Mouse (Mus musculus) ES-Bruce4 (cell line): ENCODE measurements around the gene Atp13a2. TPM values are rescaled to one million over a fixed set of nuclear protein-coding genes. Genes with fewer than 3 reads are reported as not detected.

ENCODE experiments used
- H3K27ac ChIP-seq: 2 replicates; pipeline ENCODE4 v1.5.1; 2012; ENCODE audit warnings: low read length, inconsistent platforms; ENCODE audit not compliant: insufficient read depth
- H3K27me3 ChIP-seq: 2 replicates; pipeline ENCODE4 v1.6.1; 2012; ENCODE audit warnings: mild to moderate bottlenecking, low read length, inconsistent platforms; ENCODE audit not compliant: control insufficient read depth, poor library complexity, insufficient read depth, severe bottlenecking
- H3K36me3 ChIP-seq: 2 replicates; pipeline ENCODE4 v1.6.1; 2012; ENCODE audit warnings: inconsistent platforms, mild to moderate bottlenecking, low read length, moderate library complexity; ENCODE audit not compliant: control insufficient read depth, poor library complexity, insufficient read depth, severe bottlenecking
- H3K4me1 ChIP-seq: one replicate; pipeline ENCODE4 v1.8.1; 2011; ENCODE audit warnings: low read length; ENCODE audit not compliant: control insufficient read depth, insufficient read depth
- H3K4me3 ChIP-seq: 2 replicates; pipeline ENCODE4 v1.5.1; 2011; ENCODE audit warnings: low read depth, mild to moderate bottlenecking, low read length
- H3K9ac ChIP-seq: 2 replicates; pipeline ENCODE4 v1.6.1; 2012; ENCODE audit warnings: low read depth, mild to moderate bottlenecking, inconsistent platforms; ENCODE audit not compliant: poor library complexity, severe bottlenecking
- H3K9me3 ChIP-seq: replicated peaks from 2 replicates; pipeline ENCODE4 v1.6.1; 2012; ENCODE audit warnings: mild to moderate bottlenecking, low read length, inconsistent platforms; ENCODE audit not compliant: control insufficient read depth, poor library complexity, insufficient read depth, severe bottlenecking
- CTCF ChIP-seq: IDR thresholded peaks from one replicate; pipeline ENCODE4 v1.8.1; 2011; ENCODE audit warnings: low read depth, low read length
- EP300 ChIP-seq: IDR thresholded peaks from 2 replicates; pipeline ENCODE4 v1.6.1; 2011; ENCODE audit warnings: low read depth, low read length; ENCODE audit not compliant: insufficient read depth
- POLR2A ChIP-seq: IDR thresholded peaks from one replicate; pipeline ENCODE4 v1.8.1; 2011; ENCODE audit warnings: low read length; ENCODE audit not compliant: insufficient read depth
- polyA plus RNA-seq: library from polyadenylated mRNA; stranded (reverse); fragments of >200 nt; gene quantifications from 2 replicates; pipeline ENCODE4 v1.2.4, GENCODE M21; 2011; ENCODE audit warnings: low read depth; ENCODE audit not compliant: missing spikeins, insufficient read depth, insufficient read length

The Atp13a2 gene
- polyA plus RNA-seq, 1 experiment: 16.8 TPM

DNA sequence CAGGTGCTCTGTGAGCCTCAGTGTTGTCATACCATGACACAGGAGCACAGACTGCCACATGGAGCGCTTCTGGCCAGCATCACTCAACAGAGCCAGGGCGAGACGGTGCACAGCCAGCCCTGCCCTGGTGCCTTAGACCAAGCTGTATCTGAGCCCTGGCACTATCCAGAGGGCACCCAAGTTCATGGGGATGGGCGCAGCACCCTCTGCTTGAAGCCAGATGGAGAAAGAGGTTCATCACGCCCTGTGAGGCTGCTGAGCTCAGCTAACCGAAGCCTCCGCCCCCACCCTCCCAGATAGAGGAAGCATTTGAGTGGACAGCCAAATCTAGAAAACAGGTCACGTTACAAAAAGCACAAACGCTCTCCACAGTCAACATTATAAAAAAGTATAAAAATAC lies 29.6 kb downstream of the Atp13a2 start:
- H3K9ac ChIP-seq: no peak overlapping the region
- H3K27me3 ChIP-seq: no peaks in the 10 kb centered on the region
- TF ChIP-seq CTCF: no peak
- TF ChIP-seq EP300: no peak
- TF ChIP-seq POLR2A: no peak
- no peaks in the 10 kb centered on the region for H3K9me3 ChIP-seq
- H3K4me1 ChIP-seq: no peaks in the 10 kb centered on the region
- H3K36me3 ChIP-seq: no peaks in the 10 kb centered on the region
- no peak overlapping the region for H3K27ac ChIP-seq
- H3K4me3 ChIP-seq: no peak overlapping the region

DNA sequence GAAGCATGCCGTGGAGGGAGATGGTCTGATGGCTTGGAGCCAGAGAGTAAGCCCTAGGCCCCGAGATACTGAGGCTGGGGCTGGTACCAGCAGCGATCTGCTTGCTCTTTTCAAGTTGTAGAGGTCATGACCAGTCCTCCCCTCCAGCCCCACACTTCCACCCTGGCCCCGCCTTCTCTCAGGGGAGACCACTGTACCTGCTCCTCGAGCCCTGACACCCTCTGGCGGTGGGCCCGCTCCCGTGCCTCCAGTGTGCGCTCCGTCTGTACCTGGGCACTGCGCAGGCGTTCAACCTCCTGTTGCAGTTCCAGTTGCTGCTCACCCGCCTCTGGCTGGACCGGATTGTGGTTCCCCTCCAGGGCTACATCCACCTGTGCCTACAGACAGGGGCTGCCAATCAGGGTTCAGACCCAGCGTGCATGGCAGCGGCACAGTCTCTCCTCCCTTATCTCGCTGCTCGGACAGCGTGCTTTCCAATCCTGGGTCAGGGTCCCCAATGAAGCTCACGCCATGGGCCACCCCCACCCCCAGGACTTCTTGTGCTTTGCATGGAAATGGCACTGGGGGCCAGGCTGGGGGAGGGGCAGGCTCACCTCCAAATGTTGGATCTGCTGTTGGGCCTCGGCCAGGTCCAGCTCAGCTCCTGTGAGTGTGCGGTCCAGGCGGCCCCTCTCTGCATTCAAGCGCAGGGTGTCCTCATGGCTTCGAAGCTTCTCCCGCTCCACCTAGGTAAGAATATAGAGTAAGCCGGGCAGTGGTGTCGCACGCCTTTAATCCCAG lies 31.2 kb downstream of the Atp13a2 start:
- Histone ChIP-seq H3K9ac (no peak overlapping the region), H3K36me3 (no peaks in the 10 kb centered on the region), H3K27me3 (no peaks in the 10 kb centered on the region), H3K4me3 (peak overlapping the region; percentile 12; the same call in 1 of the 2 replicates), H3K4me1 (no peaks in the 10 kb centered on the region), H3K9me3 (no peaks in the 10 kb centered on the region), H3K27ac (no peak overlapping the region)
- TF ChIP-seq CTCF (peak; percentile 36), EP300 (no peak)

DNA sequence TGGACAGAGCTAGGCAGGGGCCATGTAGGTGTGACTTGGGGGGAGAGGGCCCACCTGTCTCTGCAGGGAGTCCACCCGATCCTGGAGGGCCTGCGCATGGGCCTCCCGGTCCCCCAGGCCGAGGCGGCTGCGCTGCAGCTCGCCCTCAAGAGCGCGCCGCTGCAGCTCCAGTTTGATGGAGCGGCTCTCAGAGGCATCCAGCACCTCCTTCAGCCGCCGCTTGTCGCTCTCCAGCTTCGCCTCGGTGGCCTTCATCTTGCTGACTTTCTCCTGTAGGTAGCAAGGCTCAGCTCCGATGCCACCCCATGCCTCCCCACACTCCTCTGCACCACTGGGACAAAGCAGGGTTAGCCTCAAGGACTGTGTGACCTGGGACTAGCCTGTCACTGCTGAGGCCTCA lies 33.5 kb downstream of the Atp13a2 start:
- Histone ChIP-seq H3K4me3 (no peak overlapping the region), H3K27me3 (no peaks in the 10 kb centered on the region), H3K9ac (no peak overlapping the region), H3K4me1 (no peaks in the 10 kb centered on the region), H3K9me3 (no peaks in the 10 kb centered on the region), H3K27ac (no peak overlapping the region), H3K36me3 (no peaks in the 10 kb centered on the region)
- TF ChIP-seq EP300 (no peak), CTCF (no peak), POLR2A (no peak)

DNA sequence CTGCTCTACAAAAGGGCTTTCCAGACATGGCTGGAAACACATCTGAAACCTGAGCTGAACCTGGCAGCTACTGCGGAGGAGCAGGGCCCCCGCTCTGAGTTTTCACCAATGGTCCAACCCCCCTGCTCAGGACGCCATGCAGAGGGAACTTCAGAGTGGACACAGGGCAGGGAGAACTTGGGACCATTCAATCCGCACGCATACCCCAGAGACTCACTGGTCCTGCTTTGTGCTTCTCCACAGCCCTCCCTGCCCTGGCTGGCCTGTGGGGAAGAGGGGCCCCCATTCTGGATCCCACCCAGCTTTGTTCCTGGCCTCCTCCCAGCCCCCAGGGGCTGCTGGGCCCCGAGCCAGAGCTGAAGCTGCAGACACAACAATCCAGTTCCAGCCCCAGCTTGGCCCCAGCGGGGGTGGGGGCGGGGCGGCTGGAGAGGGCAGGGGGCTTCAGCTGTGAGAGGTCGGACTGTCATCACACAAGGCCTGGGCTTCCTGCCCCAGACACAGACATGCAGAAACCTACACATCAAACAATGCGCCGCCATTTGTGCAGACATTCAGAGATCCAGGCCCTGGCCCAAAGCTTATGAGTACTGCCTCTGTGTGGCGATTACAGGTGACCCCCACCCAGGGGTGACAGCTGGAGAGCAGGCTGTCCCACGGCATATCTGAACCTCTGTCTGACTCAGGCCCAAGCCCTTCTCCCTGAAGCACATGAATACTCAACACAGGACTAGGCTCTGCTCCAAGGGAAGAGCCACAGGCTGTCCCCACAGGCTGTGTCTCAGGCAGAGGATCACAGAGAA lies 34.3 kb downstream of the Atp13a2 start:
- H3K27me3 ChIP-seq: no peaks in the 10 kb centered on the region
- H3K4me1 ChIP-seq: no peaks in the 10 kb centered on the region
- H3K27ac ChIP-seq: no peak overlapping the region
- H3K9me3 ChIP-seq: no peaks in the 10 kb centered on the region
- H3K4me3 ChIP-seq: no peak overlapping the region
- H3K36me3 ChIP-seq: no peaks in the 10 kb centered on the region
- no peak overlapping the region for H3K9ac ChIP-seq
- TF ChIP-seq POLR2A: no peak
- no peak for TF ChIP-seq EP300
- TF ChIP-seq CTCF: no peak

DNA sequence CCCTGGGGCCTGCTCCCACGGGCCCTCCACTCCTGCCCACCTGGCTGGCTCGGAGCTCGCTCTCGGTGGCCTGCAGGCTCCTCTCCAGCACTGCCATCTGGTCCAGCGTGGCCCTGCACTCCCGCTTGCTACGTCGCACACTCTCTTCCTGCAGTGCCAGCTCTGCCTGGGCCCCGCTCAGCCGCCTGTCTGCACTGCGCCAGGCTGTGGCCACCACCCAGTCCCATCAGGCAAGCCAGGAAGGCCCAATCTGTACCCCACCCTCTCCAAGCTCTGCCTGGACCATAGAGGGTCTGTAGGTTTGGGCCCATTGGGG lies 34.9 kb downstream of the Atp13a2 start:
- H3K4me1 ChIP-seq: no peaks in the 10 kb centered on the region
- H3K27me3 ChIP-seq: no peaks in the 10 kb centered on the region
- H3K9me3 ChIP-seq: no peaks in the 10 kb centered on the region
- H3K36me3 ChIP-seq: no peaks in the 10 kb centered on the region
- H3K4me3 ChIP-seq: no peak overlapping the region
- TF ChIP-seq EP300: no peak
- no peak for TF ChIP-seq CTCF
- no peak for TF ChIP-seq POLR2A
- no peak overlapping the region for H3K9ac ChIP-seq
- H3K27ac ChIP-seq: no peak overlapping the region

DNA sequence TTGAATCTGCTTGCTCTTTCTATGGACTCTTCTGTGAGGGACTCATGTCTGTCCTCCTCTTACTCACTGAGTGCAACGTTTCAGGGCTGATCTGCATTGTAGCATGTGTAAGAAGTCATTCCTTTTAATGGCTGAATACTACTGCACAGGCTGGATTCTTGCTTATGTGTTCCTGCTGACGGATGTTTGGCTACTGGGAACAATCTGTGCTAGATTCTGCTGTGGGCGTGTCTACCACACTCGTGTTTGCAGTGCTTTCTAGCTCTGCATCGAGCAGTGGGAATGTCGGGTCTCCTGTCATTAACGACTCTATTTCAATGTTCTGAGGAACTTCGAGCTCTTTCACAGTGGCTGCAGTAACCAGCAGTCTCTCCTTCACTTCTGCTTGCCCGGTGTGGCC lies 37.4 kb downstream of the Atp13a2 start:
- no peaks in the 10 kb centered on the region for H3K9me3 ChIP-seq
- no peaks in the 10 kb centered on the region for H3K4me1 ChIP-seq
- H3K4me3 ChIP-seq: no peak overlapping the region
- no peak overlapping the region for H3K9ac ChIP-seq
- H3K27ac ChIP-seq: no peak overlapping the region
- no peak for TF ChIP-seq EP300
- no peak for TF ChIP-seq CTCF
- no peak for TF ChIP-seq POLR2A
- no peaks in the 10 kb centered on the region for H3K27me3 ChIP-seq
- H3K36me3 ChIP-seq: no peaks in the 10 kb centered on the region
